Mouse (Mus musculus): ENCODE data around the gene Pi4kb. TPM values are rescaled to one million over a fixed set of nuclear protein-coding genes. Genes with fewer than 3 reads are reported as not detected.

Gene Pi4kb
- polyA plus RNA-seq, 1 experiment from 2014 or later: 14.7 TPM

- H3K36me3 ChIP-seq: peaks cover 7% of the 10 kb centered on the region
- H3K9ac ChIP-seq: no peak overlapping the region
- H3K27ac ChIP-seq: peak overlapping the region; percentile 64
- H3K4me1 ChIP-seq (replicated peaks): peaks cover 12% of the 10 kb centered on the region
- no peaks in the 10 kb centered on the region for H3K27me3 ChIP-seq
- H3K4me3 ChIP-seq: peak overlapping the region; percentile 91
- H3K9me3 ChIP-seq (replicated peaks): no peaks in the 10 kb centered on the region
- peak overlapping the region; percentile 60 for H3K4me2 ChIP-seq
- ATAC-seq (replicated peaks; ENCODE audit: insufficient number of reproducible peaks, insufficient read depth, low FRiP score, low read depth): peak; percentile 8; the same call in 1 of the 2 replicates
- 19% methylated on average over 7 of the region's 7 CpGs for WGBS
Measured at GRCm38 (mm10) chr3:95042838-95043229, 68.3 kb downstream of the Pi4kb start.

GRCm38 (mm10) chr3:95043251-95043650 lies 68.7 kb downstream of the Pi4kb start:
- Histone ChIP-seq H3K27ac (no peak overlapping the region), H3K27me3 (no peaks in the 10 kb centered on the region), H3K4me2 (peak overlapping the region; percentile 60; the same call in 1 of the 2 replicates), H3K9me3 (replicated peaks) (no peaks in the 10 kb centered on the region), H3K4me3 (no peak overlapping the region), H3K9ac (no peak overlapping the region), H3K36me3 (peaks cover 5% of the 10 kb centered on the region; the same call in 1 of the 2 replicates), H3K4me1 (replicated peaks) (peaks cover 12% of the 10 kb centered on the region)
- ATAC-seq (replicated peaks; ENCODE audit: insufficient number of reproducible peaks, insufficient read depth, low FRiP score, low read depth): no peak
- whole genome bisulfite sequencing: 64% methylated on average over 6 of the region's 6 CpGs

- ATAC-seq (replicated peaks; ENCODE audit: insufficient number of reproducible peaks, insufficient read depth, low FRiP score, low read depth): no peak
- 66% methylated on average over 11 of the region's 11 CpGs for WGBS
- Histone ChIP-seq H3K36me3 (no peaks in the 10 kb centered on the region), H3K27ac (no peak overlapping the region), H3K27me3 (no peaks in the 10 kb centered on the region), H3K4me1 (replicated peaks) (peaks cover 7% of the 10 kb centered on the region), H3K4me2 (no peak overlapping the region), H3K9ac (no peak overlapping the region), H3K4me3 (no peak overlapping the region), H3K9me3 (replicated peaks) (no peaks in the 10 kb centered on the region)
Measured at GRCm38 (mm10) chr3:95046462-95047057, 72.0 kb downstream of the Pi4kb start.

- WGBS: 65% methylated on average over 3 of the region's 3 CpGs
- Histone ChIP-seq H3K4me1 (replicated peaks) (peaks cover under 1% of the 10 kb centered on the region; the same call in 1 of the 2 replicates), H3K9ac (no peak overlapping the region), H3K36me3 (no peaks in the 10 kb centered on the region), H3K4me2 (no peak overlapping the region), H3K27me3 (no peaks in the 10 kb centered on the region), H3K27ac (no peak overlapping the region), H3K4me3 (no peak overlapping the region), H3K9me3 (replicated peaks) (no peaks in the 10 kb centered on the region)
- ATAC-seq (replicated peaks; ENCODE audit: insufficient number of reproducible peaks, insufficient read depth, low FRiP score, low read depth): no peak
Measured at GRCm38 (mm10) chr3:95047914-95048313, 73.4 kb downstream of the Pi4kb start.

GRCm38 (mm10) chr3:95052959-95053358 lies 78.4 kb downstream of the Pi4kb start:
- H3K9ac ChIP-seq: no peak overlapping the region
- H3K4me2 ChIP-seq: no peak overlapping the region
- no peaks in the 10 kb centered on the region; the same call in 1 of the 2 replicates for H3K36me3 ChIP-seq
- H3K4me1 ChIP-seq (replicated peaks): peaks cover 30% of the 10 kb centered on the region
- WGBS: 39% methylated on average over 1 of the region's 1 CpGs
- no peak overlapping the region for H3K4me3 ChIP-seq
- H3K27me3 ChIP-seq: no peaks in the 10 kb centered on the region
- no peaks in the 10 kb centered on the region for H3K9me3 ChIP-seq (replicated peaks)
- H3K27ac ChIP-seq: no peak overlapping the region
- ATAC-seq (replicated peaks; ENCODE audit: insufficient number of reproducible peaks, insufficient read depth, low FRiP score, low read depth): no peak

GRCm38 (mm10) chr3:95053701-95054100 lies 79.2 kb downstream of the Pi4kb start:
- Histone ChIP-seq H3K27ac (peak overlapping the region; percentile 49; the same call in 1 of the 2 replicates), H3K27me3 (no peaks in the 10 kb centered on the region), H3K9ac (no peak overlapping the region), H3K4me1 (replicated peaks) (peaks cover 30% of the 10 kb centered on the region), H3K4me2 (no peak overlapping the region), H3K4me3 (no peak overlapping the region), H3K9me3 (replicated peaks) (no peaks in the 10 kb centered on the region), H3K36me3 (peaks cover 2% of the 10 kb centered on the region)
- ATAC-seq (replicated peaks; ENCODE audit: insufficient number of reproducible peaks, insufficient read depth, low FRiP score, low read depth): no peak
- whole genome bisulfite sequencing: 39% methylated on average over 3 of the region's 3 CpGs

- Histone ChIP-seq H3K4me3 (no peak overlapping the region), H3K4me2 (peak overlapping the region; percentile 28), H3K36me3 (peaks cover 12% of the 10 kb centered on the region), H3K9me3 (replicated peaks) (no peaks in the 10 kb centered on the region), H3K27ac (peak overlapping the region; percentile 86), H3K9ac (no peak overlapping the region), H3K27me3 (no peaks in the 10 kb centered on the region), H3K4me1 (replicated peaks) (peaks cover 30% of the 10 kb centered on the region)
- peak; percentile 71 for ATAC-seq (replicated peaks; ENCODE audit: insufficient number of reproducible peaks, insufficient read depth, low FRiP score, low read depth)
- 8% methylated on average over 10 of the region's 10 CpGs for WGBS
Measured at GRCm38 (mm10) chr3:95054481-95055260, 80.1 kb downstream of the Pi4kb start.

GRCm38 (mm10) chr3:95056275-95056674 lies 81.7 kb downstream of the Pi4kb start:
- Histone ChIP-seq H3K36me3 (peaks cover 28% of the 10 kb centered on the region), H3K9ac (no peak overlapping the region), H3K4me3 (no peak overlapping the region), H3K27ac (peak overlapping the region; percentile 38; the same call in 1 of the 2 replicates), H3K9me3 (replicated peaks) (no peaks in the 10 kb centered on the region), H3K4me1 (replicated peaks) (peaks cover 30% of the 10 kb centered on the region), H3K4me2 (no peak overlapping the region), H3K27me3 (no peaks in the 10 kb centered on the region)
- no peak; the same call in 1 of the 2 replicates for ATAC-seq (replicated peaks; ENCODE audit: insufficient number of reproducible peaks, insufficient read depth, low FRiP score, low read depth)
- 61% methylated on average over 7 of the region's 7 CpGs for WGBS

Small RNAs within 50 kb of the gene (microRNA-seq; reads per million reads assigned to microRNA genes)
- gene Mir7013: 0.63 reads per million

Other genes starting within 250 kb of the Pi4kb start
- gene Cgn, start 188.2 kb upstream of the Pi4kb start, polyA plus RNA-seq (2015; fragmentation: Nextera tagmentation; extraction: Ambion mirVana): 1.4 and 4.7 TPM in 2 replicates
- gene Pogz, start 137.2 kb upstream of the Pi4kb start, polyA plus RNA-seq (2015; fragmentation: Nextera tagmentation; extraction: Ambion mirVana): 8.5 and 10.2 TPM in 2 replicates
- gene Psmb4, start 87.8 kb upstream of the Pi4kb start, polyA plus RNA-seq (2015; fragmentation: Nextera tagmentation; extraction: Ambion mirVana): 223 and 265 TPM in 2 replicates
- 89.6 and 103 TPM in 2 replicates for gene Selenbp1, start 41.7 kb upstream of the Pi4kb start, polyA plus RNA-seq (2015; fragmentation: Nextera tagmentation; extraction: Ambion mirVana)
- gene Rfx5, start 20.7 kb upstream of the Pi4kb start, polyA plus RNA-seq (2015; fragmentation: Nextera tagmentation; extraction: Ambion mirVana): 3.6 and 6.8 TPM in 2 replicates
- gene Zfp687, start 40.7 kb downstream of the Pi4kb start, polyA plus RNA-seq (2015; fragmentation: Nextera tagmentation; extraction: Ambion mirVana): 12.3 and 18.3 TPM in 2 replicates
- gene Psmd4, start 67.9 kb downstream of the Pi4kb start, polyA plus RNA-seq (2015; fragmentation: Nextera tagmentation; extraction: Ambion mirVana): 168 and 198 TPM in 2 replicates
- 14.1 and 16.5 TPM in 2 replicates for gene Pip5k1a, start 132.2 kb downstream of the Pi4kb start, polyA plus RNA-seq (2015; fragmentation: Nextera tagmentation; extraction: Ambion mirVana)
- gene Vps72, start 136.3 kb downstream of the Pi4kb start, polyA plus RNA-seq (2015; fragmentation: Nextera tagmentation; extraction: Ambion mirVana): 79.5 and 99.3 TPM in 2 replicates
- gene Tmod4, start 149.7 kb downstream of the Pi4kb start, polyA plus RNA-seq (2015; fragmentation: Nextera tagmentation; extraction: Ambion mirVana): 1.4 and 2.1 TPM in 2 replicates
- 51.0 and 54.2 TPM in 2 replicates for gene Scnm1, start 159.3 kb downstream of the Pi4kb start, polyA plus RNA-seq (2015; fragmentation: Nextera tagmentation; extraction: Ambion mirVana)
- 9.4 and 10.4 TPM in 2 replicates for gene Lysmd1, start 159.4 kb downstream of the Pi4kb start, polyA plus RNA-seq (2015; fragmentation: Nextera tagmentation; extraction: Ambion mirVana)
- gene Tnfaip8l2, start 167.6 kb downstream of the Pi4kb start, polyA plus RNA-seq (2015; fragmentation: Nextera tagmentation; extraction: Ambion mirVana): 2.5 and 4.8 TPM in 2 replicates
- gene Sema6c, start 185.7 kb downstream of the Pi4kb start, polyA plus RNA-seq (2015; fragmentation: Nextera tagmentation; extraction: Ambion mirVana): 2.0 and 3.5 TPM in 2 replicates
- gene Gabpb2, start 243.2 kb downstream of the Pi4kb start, polyA plus RNA-seq (2015; fragmentation: Nextera tagmentation; extraction: Ambion mirVana): 5.1 and 6.5 TPM in 2 replicates

All from heart, embryonic 15.5 days (tissue).